Comparison of ENCODE assay signal across 22 mouse cellular contexts in genomic region chr12:29394881-29395280, GRCm38 (mm10).
DNase-seq lines count a peak whose midpoint lies in the region; ATAC-seq and TF ChIP-seq lines count a peak whose summit lies in the region.
"Had no signal": no experiment of that assay in that cellular context is flagged by ENCODE, and none has a peak within 500 bp of the region (broad histone marks: within the 10 kb centered on the region; RNA-seq: fewer than 3 reads in every experiment).

No protein-coding gene starts in this region.

- H3K9ac ChIP-seq in forebrain, embryonic 12.5 days: no peak overlapping the region
- no peak overlapping the region for H3K9ac ChIP-seq in forebrain, postnatal 0 days
- H3K9ac ChIP-seq in midbrain, embryonic 14.5 days (replicated peaks; ENCODE audit: low read length): no peak overlapping the region
- H3K9ac ChIP-seq in midbrain, embryonic 15.5 days: no peak overlapping the region
- H3K9ac ChIP-seq: embryonic facial prominence, embryonic 12.5 days; heart, embryonic 13.5 days; limb, embryonic 13.5 days; liver, embryonic 13.5 days; lung, embryonic 14.5 days; midbrain, embryonic 12.5 days had no signal

- no peaks in the 10 kb centered on the region for H3K9me3 ChIP-seq in forebrain, embryonic 12.5 days
- no peaks in the 10 kb centered on the region for H3K9me3 ChIP-seq in forebrain, postnatal 0 days (ENCODE audit: low read length)
- H3K9me3 ChIP-seq in midbrain, embryonic 14.5 days (ENCODE audit: control insufficient read depth, low read length): no peaks in the 10 kb centered on the region
- H3K9me3 ChIP-seq in midbrain, embryonic 15.5 days: no peaks in the 10 kb centered on the region
- no peaks in the 10 kb centered on the region for H3K9me3 ChIP-seq in limb, embryonic 10.5 days (replicated peaks)
- H3K9me3 ChIP-seq: embryonic facial prominence, embryonic 12.5 days; heart, embryonic 13.5 days; limb, embryonic 13.5 days; liver, embryonic 13.5 days; midbrain, embryonic 12.5 days had no signal

- H3K27me3 ChIP-seq in forebrain, embryonic 12.5 days: peaks cover 3% of the 10 kb centered on the region
- no peaks in the 10 kb centered on the region for H3K27me3 ChIP-seq in forebrain, postnatal 0 days (ENCODE audit: insufficient read depth, low read length)
- H3K27me3 ChIP-seq in midbrain, embryonic 14.5 days (ENCODE audit: control insufficient read depth, insufficient read depth, low read length): no peaks in the 10 kb centered on the region
- H3K27me3 ChIP-seq in midbrain, embryonic 15.5 days (replicated peaks): no peaks in the 10 kb centered on the region
- H3K27me3 ChIP-seq in limb, embryonic 10.5 days (ENCODE audit: low read depth, poor library complexity, severe bottlenecking): no peaks in the 10 kb centered on the region
- H3K27me3 ChIP-seq: embryonic facial prominence, embryonic 12.5 days; heart, embryonic 13.5 days; limb, embryonic 13.5 days; liver, embryonic 13.5 days; midbrain, embryonic 12.5 days had no signal

- WGBS in forebrain, embryonic 12.5 days: 9% methylated on average over 6 of the region's 6 CpGs
- WGBS in forebrain, postnatal 0 days: 15% methylated on average over 6 of the region's 6 CpGs
- WGBS in midbrain, embryonic 14.5 days: 9% methylated on average over 6 of the region's 6 CpGs
- 11% methylated on average over 6 of the region's 6 CpGs for WGBS in midbrain, embryonic 15.5 days
- 80% methylated on average over 6 of the region's 6 CpGs for WGBS in limb, embryonic 10.5 days

- DNase-seq in forebrain, postnatal 0 days: no peak
- peak; percentile 53 for DNase-seq in midbrain, embryonic 14.5 days
- DNase-seq in embryo, embryonic 10 days (ENCODE audit: low spot score): peak; percentile 26
- peak; percentile 66 for DNase-seq in retina, postnatal 1 day
- DNase-seq in limb, embryonic 10.5 days (ENCODE audit: low spot score): no peak
- DNase-seq: gastrocnemius, adult 2 months; liver, embryonic 13.5 days; lung, embryonic 14.5 days; right cerebral cortex, postnatal 4 days; thymus, postnatal 14 days had no signal

- no peak for TF ChIP-seq CTCF in forebrain, postnatal 0 days (IDR thresholded peaks at IDR 0.05; ENCODE audit: low read depth)

- peaks cover 9% of the 10 kb centered on the region for H3K4me1 ChIP-seq in forebrain, embryonic 12.5 days
- no peaks in the 10 kb centered on the region for H3K4me1 ChIP-seq in forebrain, postnatal 0 days (ENCODE audit: insufficient read depth)
- no peaks in the 10 kb centered on the region for H3K4me1 ChIP-seq in midbrain, embryonic 14.5 days (ENCODE audit: control insufficient read depth, insufficient read depth, low read length)
- H3K4me1 ChIP-seq in midbrain, embryonic 15.5 days: no peaks in the 10 kb centered on the region
- H3K4me1 ChIP-seq in limb, embryonic 10.5 days: no peaks in the 10 kb centered on the region
- H3K4me1 ChIP-seq: embryonic facial prominence, embryonic 12.5 days; limb, embryonic 13.5 days; liver, embryonic 13.5 days had no signal

- no peak overlapping the region for H3K27ac ChIP-seq in forebrain, embryonic 12.5 days
- H3K27ac ChIP-seq in forebrain, postnatal 0 days (ENCODE audit: low read depth, low read length): no peak overlapping the region
- H3K27ac ChIP-seq in midbrain, embryonic 14.5 days (replicated peaks; ENCODE audit: low read depth, low read length): no peak overlapping the region
- H3K27ac ChIP-seq in midbrain, embryonic 15.5 days: no peak overlapping the region
- H3K27ac ChIP-seq in limb, embryonic 10.5 days: no peak overlapping the region
- H3K27ac ChIP-seq: embryonic facial prominence, embryonic 12.5 days; gastrocnemius, adult 2 months; heart, embryonic 13.5 days; hindbrain, postnatal 0 days; limb, embryonic 13.5 days; liver, embryonic 13.5 days; midbrain, embryonic 12.5 days; stomach, postnatal 0 days had no signal

- 0 out of 2 replicates have a peak, but pooled peaks have one; percentile 23 for ATAC-seq in forebrain, embryonic 12.5 days (ENCODE audit: low FRiP score)
- ATAC-seq in forebrain, postnatal 0 days: no peak
- ATAC-seq in midbrain, embryonic 14.5 days (ENCODE audit: low FRiP score, low TSS enrichment): no peak
- ATAC-seq in midbrain, embryonic 15.5 days (replicated peaks): no peak
- ATAC-seq: activated CD4-positive, CD25-positive, alpha-beta regulatory T cell, adult 4 months; forebrain, embryonic 16.5 days; hindbrain, postnatal 0 days; intestine, postnatal 0 days had no signal

- no peaks in the 10 kb centered on the region for H3K36me3 ChIP-seq in forebrain, embryonic 12.5 days (replicated peaks)
- H3K36me3 ChIP-seq in forebrain, postnatal 0 days (ENCODE audit: insufficient read depth): no peaks in the 10 kb centered on the region
- H3K36me3 ChIP-seq in midbrain, embryonic 14.5 days (ENCODE audit: control insufficient read depth, insufficient read depth, low read length): no peaks in the 10 kb centered on the region
- H3K36me3 ChIP-seq in midbrain, embryonic 15.5 days (replicated peaks): no peaks in the 10 kb centered on the region
- no peaks in the 10 kb centered on the region for H3K36me3 ChIP-seq in limb, embryonic 10.5 days
- H3K36me3 ChIP-seq: embryonic facial prominence, embryonic 12.5 days; heart, embryonic 13.5 days; limb, embryonic 13.5 days; liver, embryonic 13.5 days; midbrain, embryonic 12.5 days had no signal

- H3K4me2 ChIP-seq in forebrain, embryonic 12.5 days: no peak overlapping the region
- H3K4me2 ChIP-seq in forebrain, postnatal 0 days (ENCODE audit: low read depth): no peak overlapping the region
- no peak overlapping the region for H3K4me2 ChIP-seq in midbrain, embryonic 14.5 days (ENCODE audit: low read length)
- H3K4me2 ChIP-seq in midbrain, embryonic 15.5 days: no peak overlapping the region
- H3K4me2 ChIP-seq: embryonic facial prominence, embryonic 12.5 days; heart, embryonic 13.5 days; limb, embryonic 13.5 days; liver, embryonic 13.5 days; lung, embryonic 14.5 days; midbrain, embryonic 12.5 days had no signal

- H3K4me3 ChIP-seq in forebrain, embryonic 12.5 days (replicated peaks): no peak overlapping the region
- H3K4me3 ChIP-seq in forebrain, postnatal 0 days (ENCODE audit: low read depth, low read length): no peak overlapping the region
- H3K4me3 ChIP-seq in midbrain, embryonic 14.5 days (replicated peaks; ENCODE audit: low read depth, low read length): no peak overlapping the region
- H3K4me3 ChIP-seq in midbrain, embryonic 15.5 days: no peak overlapping the region
- no peak overlapping the region for H3K4me3 ChIP-seq in limb, embryonic 10.5 days
- H3K4me3 ChIP-seq: embryonic facial prominence, embryonic 12.5 days; erythroblast, embryonic 14.5 days; gastrocnemius, adult 2 months; heart, embryonic 13.5 days; limb, embryonic 13.5 days; liver, embryonic 13.5 days; midbrain, embryonic 12.5 days had no signal

Comparison
In these comparisons a context has a peak if more than half of its experiments do, and no peak if none do; other contexts are left out.
1. DNase-seq: peak in midbrain, embryonic 14.5 days (single experiment), embryo, embryonic 10 days (single experiment) and retina, postnatal 1 day (single experiment); none in forebrain, postnatal 0 days (single experiment) and limb, embryonic 10.5 days (single experiment).